Mouse (Mus musculus): Measurements from ENCODE around the gene Eepd1. TPM values are rescaled to one million over a fixed set of nuclear protein-coding genes. Genes with fewer than 3 reads are reported as not detected.

The Eepd1 gene
- total RNA-seq, 2 experiments from 2014 or later = 20.8 TPM

DNA sequence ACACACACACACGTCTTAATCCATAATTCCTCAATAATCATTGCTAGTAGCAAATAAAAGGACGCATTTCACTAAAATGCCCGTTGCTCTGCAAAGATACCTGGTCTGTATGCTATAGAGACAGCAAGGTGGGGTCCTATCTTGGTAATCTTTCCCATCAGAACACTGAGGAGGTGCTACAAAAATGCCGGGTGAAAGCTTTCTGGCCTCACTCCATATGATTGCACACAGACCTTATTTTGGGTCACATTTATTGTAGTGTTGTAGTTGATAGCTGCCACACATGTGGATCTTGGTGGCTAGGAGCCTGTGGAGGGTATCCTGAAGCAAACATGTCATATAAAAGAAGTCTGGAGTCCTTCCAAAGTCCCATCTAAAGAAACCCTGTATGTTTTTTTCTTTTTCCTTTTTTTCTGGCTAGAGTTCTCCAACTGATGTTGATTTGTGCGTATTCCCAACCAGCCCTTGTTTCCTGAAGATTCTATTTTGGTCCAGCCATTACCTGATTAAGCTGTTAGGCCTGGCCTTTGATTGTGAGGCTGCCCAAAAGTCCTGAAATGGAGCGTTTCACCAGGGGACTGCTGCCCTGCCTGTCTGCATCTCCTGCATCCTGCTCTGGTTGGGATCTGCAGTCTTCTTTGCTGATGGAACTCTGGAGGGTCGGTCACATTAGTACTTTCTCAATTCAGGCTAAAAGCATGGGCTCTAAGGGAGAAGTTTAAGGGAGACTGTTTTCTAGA lies 8.0 kb downstream of the Eepd1 start:
- DNase-seq = no peak

- DNase-seq = no peak
These were observed 9.2 kb downstream of the Eepd1 start for GRCm38 (mm10) chr9:25490278-25491145.

- DNase-seq = peak; percentile 25
These were observed 12.6 kb downstream of the Eepd1 start for GRCm38 (mm10) chr9:25493918-25494317.

GRCm38 (mm10) chr9:25495601-25496000 lies 14.3 kb downstream of the Eepd1 start:
- no peak for DNase-seq

DNA sequence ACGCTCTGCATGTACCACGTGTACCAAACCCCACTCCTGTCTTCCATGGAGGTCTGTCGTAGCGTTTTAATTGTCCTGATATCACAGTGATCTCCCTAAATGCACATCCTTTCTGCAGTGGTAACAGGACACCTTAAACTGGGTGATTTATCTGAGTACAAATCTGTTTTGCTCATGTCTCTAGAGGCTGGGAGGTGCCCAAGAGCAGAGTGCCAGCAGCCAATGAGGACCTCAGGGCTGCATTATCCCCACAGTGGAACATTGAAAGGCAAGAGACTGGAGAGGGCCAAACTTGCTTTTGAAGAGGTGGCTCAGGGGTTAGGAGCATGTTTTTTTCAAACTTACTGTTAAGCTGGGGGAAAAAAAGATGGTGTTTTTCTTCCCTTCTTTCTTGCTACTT lies 14.8 kb downstream of the Eepd1 start:
- no peak for DNase-seq

DNA sequence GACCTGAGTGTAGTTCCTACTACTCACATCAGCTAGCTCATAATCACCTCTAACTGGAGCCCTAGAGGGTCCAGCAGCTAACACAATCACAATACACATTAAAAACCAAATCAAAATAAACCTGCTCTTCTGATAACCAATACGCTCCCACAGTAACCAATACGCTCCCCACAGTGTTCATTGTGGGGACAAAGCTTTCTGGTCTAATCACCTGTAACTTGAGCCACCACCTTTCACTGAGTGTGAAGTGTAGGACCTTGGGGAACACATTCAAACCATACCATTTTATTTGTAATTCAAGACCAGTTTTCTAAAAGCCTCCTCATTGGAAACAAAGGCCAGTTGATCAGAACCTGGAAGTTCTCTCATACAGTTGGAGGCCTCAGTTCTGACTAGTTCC lies 15.4 kb downstream of the Eepd1 start:
- DNase-seq = no peak

DNA sequence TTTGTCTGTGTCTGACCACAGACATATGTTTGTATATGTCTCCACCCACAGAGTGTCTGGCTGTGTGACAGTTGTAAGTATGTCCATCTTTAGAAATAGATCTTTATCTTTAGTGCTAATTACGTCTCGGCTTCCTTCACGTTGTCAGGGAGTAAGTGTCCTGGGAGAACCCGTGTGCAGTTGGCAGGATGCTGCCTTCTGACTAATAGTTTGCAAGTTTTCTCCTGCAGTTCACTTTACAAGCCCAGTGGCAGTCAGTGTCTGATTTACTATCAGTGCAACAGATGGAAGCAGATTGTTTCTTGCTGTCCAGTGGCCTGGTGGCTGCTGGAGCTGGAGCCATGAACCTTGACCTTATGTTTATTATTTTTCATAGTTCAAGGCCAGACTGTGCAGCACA lies 17.4 kb downstream of the Eepd1 start:
- no peak for DNase-seq

GRCm38 (mm10) chr9:25499306-25499705 lies 18.0 kb downstream of the Eepd1 start:
- no peak for DNase-seq

DNA sequence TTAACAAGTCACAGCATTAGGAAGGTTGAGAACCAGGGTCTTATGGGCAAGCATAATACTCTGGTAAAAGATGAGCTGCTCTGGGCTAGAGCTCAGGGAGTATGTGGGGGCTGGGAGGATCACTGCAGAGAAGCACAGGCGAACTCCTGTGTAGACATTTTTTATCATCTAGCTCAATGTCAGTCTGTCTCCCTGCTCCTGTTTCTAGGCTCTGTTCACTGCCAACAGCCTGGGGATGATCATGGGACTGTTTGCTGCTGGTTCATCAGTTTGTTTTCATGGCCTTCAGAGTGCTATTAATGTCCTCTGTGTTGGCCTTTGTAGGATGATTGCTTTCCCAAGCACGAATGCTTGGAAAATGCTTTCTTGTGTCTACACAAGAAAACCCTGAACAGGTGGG lies 18.7 kb downstream of the Eepd1 start:
- no peak for DNase-seq

DNA sequence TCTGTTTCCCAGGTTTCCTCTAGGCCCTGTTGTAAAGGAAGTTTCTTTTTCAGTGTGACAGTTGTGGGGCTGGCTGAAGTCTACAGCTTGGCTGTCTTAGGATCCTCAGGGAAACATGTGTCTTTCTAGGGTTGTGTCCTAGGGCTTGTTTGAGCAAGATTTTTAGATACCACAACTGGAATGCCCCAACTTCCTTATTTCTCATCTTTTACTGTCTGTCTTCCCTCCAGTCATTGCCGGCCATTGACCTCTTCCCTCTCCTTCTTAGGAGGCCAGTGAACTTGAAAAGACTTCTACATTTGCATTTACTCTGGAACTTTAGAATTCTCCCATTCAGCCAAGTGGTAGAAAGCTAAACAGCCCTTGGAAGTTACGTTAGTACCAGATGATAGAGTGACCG lies 27.5 kb downstream of the Eepd1 start:
- no peak for DNase-seq

GRCm38 (mm10) chr9:25510572-25510971 lies 29.2 kb downstream of the Eepd1 start:
- no peak for DNase-seq

DNA sequence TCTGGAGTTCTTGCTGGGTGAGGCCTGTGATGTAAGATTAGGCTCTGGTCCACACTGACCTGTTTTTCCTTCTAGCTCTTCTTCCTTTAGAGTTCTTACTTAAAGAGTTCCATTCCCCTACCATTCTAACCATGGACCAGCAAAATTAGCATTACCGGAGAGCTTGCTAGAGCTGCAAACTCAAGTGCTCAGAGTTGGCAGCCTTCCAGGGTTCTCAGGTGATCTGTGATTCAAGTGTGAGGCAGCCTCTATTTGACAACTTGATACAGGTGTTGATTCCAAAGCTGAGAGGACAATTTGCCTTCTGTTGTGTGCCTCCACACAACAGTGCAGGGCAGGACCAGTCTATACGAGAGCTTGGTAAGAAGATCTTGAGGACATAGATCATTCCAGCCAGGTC lies 31.7 kb downstream of the Eepd1 start:
- peak; percentile 56 for DNase-seq

- DNase-seq = no peak
These were observed 32.2 kb downstream of the Eepd1 start for GRCm38 (mm10) chr9:25513556-25513955.

DNA sequence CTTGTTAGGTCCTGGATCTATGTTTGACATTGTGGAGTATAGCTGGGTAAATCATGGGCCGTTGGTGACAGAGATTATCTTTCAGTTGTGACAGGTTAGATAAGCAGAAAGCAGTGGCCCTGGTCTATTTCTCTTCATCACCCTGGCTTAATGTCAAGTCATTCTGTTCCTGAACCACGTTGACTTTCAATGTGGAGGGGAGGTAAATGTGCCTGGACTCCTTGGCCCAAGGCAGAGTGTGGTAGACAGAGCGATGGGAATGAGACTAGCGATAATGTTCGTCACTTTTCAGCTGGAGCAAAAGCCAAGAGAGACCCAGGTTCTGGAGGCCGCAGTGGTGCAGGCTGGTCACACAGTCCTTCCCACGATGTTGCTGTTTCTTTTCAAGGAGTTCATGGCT lies 35.3 kb downstream of the Eepd1 start:
- no peak for DNase-seq

DNA sequence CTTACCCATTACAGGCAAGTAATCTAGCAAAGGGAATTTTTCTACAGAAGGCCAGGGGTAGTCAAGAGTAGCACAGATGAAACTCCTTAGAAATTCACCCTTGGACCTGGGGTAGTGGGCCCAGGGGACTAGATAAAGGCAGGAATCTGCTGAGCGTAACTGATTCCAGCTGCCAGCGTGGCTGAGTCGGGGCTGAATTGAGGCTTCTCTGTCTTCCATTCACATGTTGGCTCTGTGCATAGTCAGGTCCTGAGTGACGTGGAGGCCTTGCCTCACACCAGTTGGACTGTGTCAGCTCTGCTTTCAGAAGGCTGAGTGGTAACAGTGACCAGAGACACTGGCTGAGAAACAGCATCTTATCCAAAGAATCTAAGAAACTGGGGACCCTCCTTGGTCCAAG lies 36.6 kb downstream of the Eepd1 start:
- DNase-seq = peak; percentile 43

DNA sequence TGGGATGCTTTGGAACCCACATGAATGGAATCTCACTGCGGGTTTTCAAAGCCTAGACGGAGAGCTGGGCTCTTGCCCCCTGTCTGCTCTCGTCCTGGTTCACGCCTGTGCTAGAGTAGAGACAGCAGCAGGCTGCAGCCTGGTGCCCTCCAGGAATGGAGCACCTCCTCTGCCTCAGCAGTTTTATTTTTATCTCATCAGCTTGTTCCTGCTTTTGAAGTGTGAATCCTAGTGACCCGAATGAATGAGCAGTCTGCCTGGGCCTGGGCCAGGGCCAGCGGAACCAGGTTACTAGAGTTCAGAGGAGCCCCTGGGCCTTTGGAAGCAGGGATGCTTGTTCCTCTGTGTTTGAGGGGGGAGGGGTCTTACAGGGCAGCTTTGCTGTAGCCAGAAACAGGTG lies 37.8 kb downstream of the Eepd1 start:
- peak; percentile 58 for DNase-seq

DNA sequence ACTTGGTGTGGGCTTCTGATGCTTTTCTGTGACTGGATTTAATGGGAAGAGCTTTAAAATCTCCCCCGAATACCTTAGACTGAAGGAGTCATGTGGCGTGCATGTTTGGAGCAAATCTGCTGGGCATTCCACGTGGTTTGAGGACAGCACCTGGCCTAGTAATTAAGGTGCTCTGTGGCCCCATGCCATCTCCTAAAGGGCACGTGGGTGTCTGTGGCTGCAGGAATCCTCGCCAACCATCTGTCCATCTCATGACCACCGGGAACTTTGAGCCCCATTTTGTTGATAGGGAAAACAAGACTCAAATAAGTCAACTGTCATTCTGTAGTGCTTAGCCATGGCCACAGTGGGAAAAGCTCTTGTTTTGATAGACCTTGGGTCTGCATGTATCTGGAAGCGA lies 39.5 kb downstream of the Eepd1 start:
- DNase-seq = no peak

DNA sequence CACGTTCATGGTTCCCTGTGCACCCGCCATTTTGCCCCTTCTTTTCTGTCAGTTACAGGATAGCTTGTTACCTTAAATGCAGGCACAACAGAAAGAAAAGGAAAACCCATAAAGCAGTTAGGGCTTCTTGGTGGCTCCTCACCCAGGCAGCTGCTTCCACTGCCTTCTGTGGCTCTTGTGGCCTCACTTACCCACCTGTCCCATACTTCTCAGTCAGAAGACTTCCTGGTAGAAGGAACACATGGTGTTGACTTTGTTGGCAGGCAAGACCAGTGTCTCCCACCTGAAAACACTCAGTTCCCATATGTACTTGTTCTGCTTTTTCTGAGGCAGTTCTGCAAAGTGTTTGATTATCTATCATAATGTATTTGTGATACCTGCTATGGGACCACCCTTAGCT lies 40.5 kb downstream of the Eepd1 start:
- no peak for DNase-seq

DNA sequence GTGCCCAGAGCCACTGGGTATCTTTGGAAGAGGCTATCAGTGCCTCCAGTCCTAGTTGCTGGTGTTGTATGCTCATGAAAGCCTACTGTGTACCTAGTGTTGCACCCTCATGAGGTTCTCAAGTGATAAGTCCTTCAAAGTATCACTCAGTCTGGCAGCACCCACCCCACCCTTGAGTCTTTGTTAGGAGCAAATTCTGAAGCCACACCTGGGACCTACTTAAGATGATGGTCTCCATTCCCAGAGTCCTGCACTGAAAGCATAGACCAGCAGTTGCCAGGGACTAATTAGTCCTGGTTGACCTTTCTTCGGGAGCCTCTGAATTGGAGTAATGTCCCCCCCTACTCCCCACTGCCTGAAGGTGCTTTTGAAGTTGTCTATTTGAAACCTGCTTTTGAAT lies 45.2 kb downstream of the Eepd1 start:
- no peak for DNase-seq

GRCm38 (mm10) chr9:25526927-25527337 lies 45.6 kb downstream of the Eepd1 start:
- peak; percentile 58 for DNase-seq

DNA sequence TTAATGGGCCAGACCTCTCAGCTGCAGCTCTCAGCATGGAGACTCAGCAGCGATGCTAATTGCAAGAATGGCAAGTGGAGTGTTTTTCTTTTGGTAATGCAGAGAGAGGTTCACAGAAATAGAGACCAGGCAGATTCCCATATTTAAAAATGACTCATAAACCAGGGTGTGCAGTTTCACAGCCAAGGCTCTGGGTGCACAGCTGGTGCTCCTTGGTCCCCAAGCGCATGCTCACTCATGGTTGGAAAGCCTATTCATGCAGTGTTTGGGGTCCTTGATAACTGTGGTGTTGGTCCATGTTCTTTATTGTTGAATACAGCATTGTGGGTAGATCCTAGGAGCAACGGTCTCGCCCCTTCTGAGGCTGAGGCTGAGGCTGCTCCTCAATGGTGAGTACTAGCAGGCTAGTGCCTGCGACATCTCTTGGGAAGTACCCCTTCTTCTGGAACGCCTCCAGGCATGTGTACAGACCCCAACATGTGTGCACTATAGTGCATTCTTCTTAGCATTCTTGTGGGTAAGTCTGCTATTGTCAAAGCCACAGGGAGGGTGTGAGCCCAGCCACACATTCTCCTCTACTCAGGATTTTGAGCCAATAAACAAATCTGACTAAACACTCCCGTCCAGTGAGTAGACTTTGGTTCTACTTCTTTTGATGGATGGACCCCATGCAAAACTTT lies 46.2 kb downstream of the Eepd1 start:
- no peak for DNase-seq

DNA sequence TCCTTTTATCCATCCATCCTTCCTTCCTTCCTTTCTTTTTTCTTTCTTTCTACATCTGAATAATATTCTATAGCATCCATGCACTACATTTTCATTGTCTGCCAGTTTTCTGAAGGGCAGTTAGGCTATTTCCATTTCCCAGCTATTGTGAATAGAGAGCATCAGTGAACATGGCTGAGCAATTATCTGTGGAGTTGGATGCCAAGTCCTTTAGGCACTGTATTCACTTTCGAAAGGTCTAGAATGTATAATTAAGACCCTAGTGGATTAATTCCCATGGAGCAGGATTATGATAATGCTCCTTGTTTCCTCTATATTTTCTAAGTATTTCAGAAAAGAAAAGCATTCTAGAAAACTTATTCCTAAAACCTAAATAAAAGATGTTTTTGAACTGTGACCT lies 50.3 kb downstream of the Eepd1 start:
- no peak for DNase-seq

- no peak for DNase-seq
These were observed 50.8 kb downstream of the Eepd1 start for GRCm38 (mm10) chr9:25532105-25532504.

All from heart, postnatal 4 days (tissue).